Mouse (Mus musculus) monocyte, adult 5-6 weeks (primary cell): Measurements from ENCODE around the gene Slc28a1. TPM values are rescaled to one million over a fixed set of nuclear protein-coding genes. Genes with fewer than 3 reads are reported as not detected.
"Not testable (repeated sequence)": the region's sequence is repeated elsewhere in the genome, so short reads cannot be mapped to it uniquely, and the experiment has no call there.

Experiments used
- ATAC-seq: fragments of 153-309, 156-312 bp; replicated peaks from 2 replicates; pipeline ENCODE4 v1.8.0; 2017; ENCODE audit warnings: mild to moderate bottlenecking; ENCODE audit not compliant: low TSS enrichment, insufficient number of reproducible peaks, severe bottlenecking, poor library complexity, low FRiP score
- total RNA-seq: library from RNA; stranded (forward); fragments of 200-1000, 200-491, 200-594 nt; gene quantifications from 3 replicates; pipeline ENCODE4 v1.2.3, GENCODE M21; 2017

Gene Slc28a1
- total RNA-seq, 1 experiment from 2014 or later: not detected

- ATAC-seq: no peak
These were observed 6.5 kb downstream of the Slc28a1 start for GRCm38 (mm10) chr7:81121099-81121498.

DNA sequence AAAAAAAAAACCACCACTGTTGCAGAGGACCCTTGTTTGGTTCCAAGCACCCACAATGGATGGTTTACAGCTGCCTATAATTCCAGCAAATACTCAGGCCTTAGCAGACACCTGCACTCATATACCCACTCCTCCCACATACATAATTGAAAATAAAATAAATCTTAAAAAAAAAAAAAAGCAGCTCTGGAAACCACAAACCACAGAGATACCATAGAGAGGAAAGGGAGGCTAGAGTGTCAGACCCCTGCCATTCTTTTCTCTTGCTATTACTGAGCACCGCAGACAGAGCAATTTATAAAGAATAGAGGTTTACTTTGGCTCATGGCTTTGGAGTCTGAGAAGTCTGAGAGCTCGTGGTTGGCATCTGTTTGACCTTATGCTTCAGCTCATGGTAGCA, 8.2 kb downstream of the Slc28a1 start:
- ATAC-seq: no peak

GRCm38 (mm10) chr7:81123553-81123952, 9.0 kb downstream of the Slc28a1 start:
- no peak for ATAC-seq

GRCm38 (mm10) chr7:81124773-81125172, 10.2 kb downstream of the Slc28a1 start:
- no peak for ATAC-seq

DNA sequence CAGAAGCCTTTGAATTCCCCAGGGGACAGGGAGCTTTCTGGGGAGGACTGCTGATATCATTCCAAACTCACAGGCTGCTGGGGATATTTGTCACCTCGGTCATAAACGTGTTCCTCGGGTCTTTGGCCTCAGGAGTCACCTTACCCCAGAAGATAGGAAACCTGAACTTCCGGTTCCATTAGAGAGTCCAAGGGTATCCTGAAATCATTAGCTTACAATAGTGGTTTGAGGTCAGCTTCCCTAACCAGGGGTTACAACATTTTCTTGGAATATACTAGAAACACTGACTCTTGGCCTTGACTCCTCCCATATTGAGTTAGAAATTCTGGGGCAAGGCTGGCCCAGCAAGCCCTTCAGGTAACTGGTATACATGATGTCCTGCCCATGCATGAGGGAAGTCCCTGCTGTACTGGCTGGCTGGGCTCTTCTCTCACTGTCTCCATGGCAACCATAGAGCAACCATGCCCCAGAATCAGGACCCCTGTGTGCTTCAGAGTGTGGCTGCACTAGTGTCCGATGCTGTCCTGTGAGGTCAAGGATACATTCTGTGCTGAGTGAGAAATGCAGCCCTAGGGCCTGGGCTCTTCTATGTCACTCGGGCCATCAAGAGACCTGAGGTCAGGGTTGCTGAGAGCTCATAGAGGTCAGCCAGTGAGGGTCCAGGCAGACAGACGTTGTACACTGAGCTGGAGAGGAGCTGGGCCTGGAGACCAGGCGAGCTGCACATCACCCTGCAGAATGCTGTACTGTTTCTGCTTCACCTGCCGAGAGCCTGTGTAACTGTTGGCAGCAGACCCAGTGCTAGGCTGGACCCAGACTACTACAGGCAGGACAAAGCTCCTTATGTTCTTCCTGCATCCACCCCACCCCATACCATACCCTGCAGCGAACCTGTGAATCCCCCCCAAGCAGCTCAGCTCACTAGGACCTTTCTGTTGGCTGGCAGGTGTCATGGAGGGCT, 10.9 kb downstream of the Slc28a1 start:
- no peak for ATAC-seq

- ATAC-seq: no peak
These were observed 17.3 kb downstream of the Slc28a1 start for GRCm38 (mm10) chr7:81131864-81132263.

DNA sequence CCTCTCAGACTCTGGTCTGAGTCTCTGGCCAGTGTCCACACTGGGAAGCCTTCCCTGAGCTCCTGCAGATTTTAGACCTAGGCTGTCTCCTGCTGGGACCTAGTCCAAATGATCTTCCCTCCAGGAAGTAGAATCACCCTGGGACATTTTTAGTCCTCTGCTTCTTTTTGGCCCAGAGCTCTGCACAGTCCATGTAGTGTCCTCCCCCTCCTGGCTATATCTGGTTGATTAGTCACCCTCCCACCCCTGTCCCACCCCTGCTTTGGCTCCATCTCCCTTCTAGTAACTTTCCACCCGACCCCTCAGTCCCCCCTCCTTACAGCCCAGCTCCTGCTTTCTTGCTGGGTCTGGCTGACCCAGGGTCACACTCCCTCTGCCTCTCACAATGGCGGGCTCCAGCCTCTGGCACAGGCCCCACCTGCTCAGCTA, 18.3 kb downstream of the Slc28a1 start:
- ATAC-seq: no peak

GRCm38 (mm10) chr7:81133416-81133815, 18.8 kb downstream of the Slc28a1 start:
- no peak for ATAC-seq

DNA sequence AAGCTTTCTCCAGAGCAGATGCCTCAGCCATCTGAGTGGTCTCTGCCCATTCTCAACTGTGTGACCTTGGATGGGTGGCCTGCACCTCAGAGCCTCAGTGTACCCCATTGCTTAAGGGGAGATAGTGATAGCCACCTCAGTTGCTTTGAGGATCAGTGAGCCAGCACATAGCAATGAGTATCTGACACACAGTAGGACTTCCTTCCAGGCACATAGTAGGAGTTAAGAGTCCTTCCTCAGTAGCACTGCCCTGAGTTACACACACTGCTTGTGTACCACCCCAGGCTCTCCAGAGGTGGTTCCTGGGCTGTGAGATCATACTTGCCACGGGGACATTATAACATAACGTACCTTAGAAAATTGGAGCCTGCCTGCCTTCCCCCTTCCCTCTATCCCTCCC, 19.3 kb downstream of the Slc28a1 start:
- no peak for ATAC-seq

- no peak; the same call in 1 of the 2 replicates for ATAC-seq
These were observed 20.0 kb downstream of the Slc28a1 start for GRCm38 (mm10) chr7:81134614-81135067.

DNA sequence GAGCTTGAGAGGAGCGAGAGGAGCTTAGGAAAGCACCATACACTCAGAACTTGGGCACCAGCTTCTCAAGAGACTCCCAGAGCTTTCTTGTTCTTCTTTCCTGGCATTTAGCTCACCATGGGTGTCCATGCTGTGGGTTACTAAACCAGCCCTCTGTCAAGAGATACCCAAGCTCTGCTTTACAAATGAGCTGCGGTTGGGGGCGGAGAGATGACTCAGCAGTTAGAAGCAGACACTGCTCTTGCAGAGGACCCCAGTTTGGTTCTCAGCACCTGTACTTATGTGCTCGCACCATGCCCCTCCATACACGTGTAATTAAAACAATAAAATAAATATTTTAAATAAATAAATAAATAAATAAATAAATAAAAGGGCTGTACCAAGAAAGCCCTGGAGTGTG, 22.7 kb downstream of the Slc28a1 start:
- no peak for ATAC-seq

DNA sequence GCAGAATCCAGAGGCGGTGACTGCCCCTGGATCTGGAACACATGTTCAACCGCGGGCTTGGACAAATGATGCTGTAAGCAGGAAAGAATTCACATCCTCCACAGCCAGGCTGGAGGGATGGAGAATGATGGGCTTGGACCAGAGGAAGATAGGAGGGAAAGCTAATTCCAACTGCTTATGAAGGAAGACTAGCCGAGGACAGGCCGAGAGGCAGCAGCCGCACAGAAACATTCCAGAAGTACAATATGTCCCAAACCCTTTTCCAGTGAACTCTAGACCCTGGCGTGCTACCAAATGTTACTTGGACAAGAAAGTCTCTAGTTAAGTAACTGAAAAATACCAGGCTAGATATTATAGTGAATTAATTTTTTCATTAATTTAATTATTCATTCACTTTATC, 24.5 kb downstream of the Slc28a1 start:
- ATAC-seq: no peak

DNA sequence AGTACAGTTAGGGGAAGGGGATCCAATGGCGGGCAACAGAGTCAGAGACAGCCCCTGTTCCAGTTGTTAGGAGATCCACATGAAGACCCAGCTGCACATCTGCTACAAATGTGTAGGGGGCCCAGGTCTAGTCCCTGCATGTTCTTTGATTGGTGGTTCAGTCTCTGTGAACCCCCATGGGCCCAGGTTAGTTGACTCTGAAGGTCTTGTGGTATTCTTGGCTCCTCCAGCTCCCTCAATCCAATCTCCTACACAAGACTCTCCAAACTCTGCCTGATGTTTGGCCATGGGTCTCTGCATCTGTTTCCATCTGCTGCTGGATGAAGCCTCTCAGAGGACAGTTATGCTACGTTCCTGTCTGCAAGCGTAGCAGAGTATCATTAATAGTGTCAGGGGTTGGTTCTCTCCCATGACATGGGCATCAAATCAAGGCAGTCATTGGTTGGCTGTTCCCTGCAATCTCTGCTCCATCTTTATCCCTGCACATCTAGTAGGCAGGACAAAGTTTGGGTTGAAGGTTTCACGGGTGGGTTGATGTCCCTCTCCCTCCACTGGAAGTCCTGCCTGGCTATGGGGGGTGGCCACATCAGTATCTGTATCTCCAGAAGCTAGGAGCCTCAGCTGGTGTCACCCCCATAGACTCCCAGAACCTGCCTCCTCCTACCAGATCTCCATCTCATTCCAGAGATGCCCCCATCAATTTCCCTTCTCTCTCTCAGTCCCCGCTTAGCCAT, 25.2 kb downstream of the Slc28a1 start:
- ATAC-seq: no peak

- no peak for ATAC-seq
These were observed 26.9 kb downstream of the Slc28a1 start for GRCm38 (mm10) chr7:81141541-81141940.

GRCm38 (mm10) chr7:81143056-81143455, 28.5 kb downstream of the Slc28a1 start:
- not testable (repeated sequence) for ATAC-seq

DNA sequence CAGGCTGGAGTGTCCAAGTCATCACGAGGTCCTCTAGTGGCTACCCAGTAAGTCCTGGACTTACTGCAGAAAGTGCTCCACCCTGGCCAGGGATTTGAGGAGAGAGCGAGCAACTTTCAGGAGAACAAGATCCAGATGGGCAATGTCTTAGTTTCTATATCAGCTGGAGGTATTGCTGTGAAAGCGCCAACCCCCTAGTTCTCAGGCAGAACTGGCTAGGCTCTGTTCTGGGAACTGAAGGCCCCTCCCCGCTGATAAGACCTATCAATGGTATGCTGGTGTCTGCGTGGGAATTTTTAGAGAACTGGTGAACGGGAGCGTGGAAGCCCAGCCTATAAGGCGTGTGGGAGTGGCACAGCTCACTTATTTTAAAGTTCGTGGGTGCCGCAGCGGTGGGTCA, 35.2 kb downstream of the Slc28a1 start:
- no peak for ATAC-seq

DNA sequence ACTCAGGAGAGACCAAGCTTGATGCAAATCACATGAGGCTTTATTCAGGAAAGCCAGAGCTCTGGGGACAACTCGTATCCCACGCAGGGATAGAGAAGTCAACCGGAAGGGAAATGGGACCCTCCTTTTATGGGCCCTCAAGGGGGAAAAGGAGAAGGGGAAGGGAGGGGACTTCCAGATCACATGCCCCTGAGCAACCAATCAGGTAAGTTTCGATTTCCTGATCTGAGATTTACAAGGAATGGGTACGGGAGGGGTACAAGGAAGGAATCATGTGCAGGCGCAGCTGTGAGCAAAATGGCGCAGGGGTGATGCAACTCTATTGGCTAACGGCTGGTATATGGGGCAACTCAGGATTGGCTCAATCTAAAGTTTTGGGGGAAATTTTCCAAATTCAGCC, 36.6 kb downstream of the Slc28a1 start:
- ATAC-seq: no peak

GRCm38 (mm10) chr7:81152306-81152705, 37.7 kb downstream of the Slc28a1 start:
- ATAC-seq: no peak

GRCm38 (mm10) chr7:81152826-81153225, 38.2 kb downstream of the Slc28a1 start:
- no peak for ATAC-seq

- no peak for ATAC-seq
These were observed 38.7 kb downstream of the Slc28a1 start for GRCm38 (mm10) chr7:81153327-81153726.
